Mouse (Mus musculus) CD4-positive, CD25-positive, alpha-beta regulatory T cell, adult 4 months (primary cell): ENCODE measurements around the gene Gm21936. TPM values are rescaled to one million over a fixed set of nuclear protein-coding genes. Genes with fewer than 3 reads are reported as not detected.
"Not testable (repeated sequence)": the region's sequence is repeated elsewhere in the genome, so short reads cannot be mapped to it uniquely, and the experiment has no call there.

Source experiments
- ATAC-seq: one replicate; pipeline ENCODE4 v1.8.0; 2017
- polyA plus RNA-seq, 2 experiments: library from polyadenylated mRNA; unstranded; fragments of 100-300 nt; shearing (Covaris generic); gene quantifications; one replicate each; pipeline ENCODE4 v1.2.1; 2017

Gm21936 gene
- not detected for polyA plus RNA-seq

DNA sequence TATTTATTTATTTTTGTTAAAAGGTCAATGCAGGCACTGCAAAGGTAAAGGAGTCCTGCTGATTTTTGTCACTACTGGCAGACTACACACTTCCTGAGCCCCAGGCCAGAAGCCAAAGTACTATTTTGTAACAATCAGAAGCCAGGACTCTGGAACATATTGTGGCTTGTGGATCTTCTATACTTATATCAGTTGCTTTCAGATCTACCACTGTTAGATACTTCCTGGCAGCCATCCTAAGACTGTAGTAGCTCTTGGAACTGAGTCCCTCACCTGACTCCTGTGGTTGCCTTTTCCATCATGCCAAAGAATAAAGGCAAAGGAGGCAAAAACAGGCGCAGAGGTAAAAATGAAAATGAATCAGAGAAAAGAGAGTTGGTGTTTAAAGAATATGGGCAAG is at the start of gene Gm21936:
Gene Gm21936 (plus strand): TSS at position 301 of the 400 bp plus-strand sequence.
- not testable (repeated sequence) for ATAC-seq

GRCm38 (mm10) chr12:87775655-87776054 is 19.7 kb upstream of the Gm21936 start, which contains the start of gene Gm21319:
TSS of gene Gm21319 (minus strand) at chr12:87775755.
- ATAC-seq: not testable (repeated sequence)

DNA sequence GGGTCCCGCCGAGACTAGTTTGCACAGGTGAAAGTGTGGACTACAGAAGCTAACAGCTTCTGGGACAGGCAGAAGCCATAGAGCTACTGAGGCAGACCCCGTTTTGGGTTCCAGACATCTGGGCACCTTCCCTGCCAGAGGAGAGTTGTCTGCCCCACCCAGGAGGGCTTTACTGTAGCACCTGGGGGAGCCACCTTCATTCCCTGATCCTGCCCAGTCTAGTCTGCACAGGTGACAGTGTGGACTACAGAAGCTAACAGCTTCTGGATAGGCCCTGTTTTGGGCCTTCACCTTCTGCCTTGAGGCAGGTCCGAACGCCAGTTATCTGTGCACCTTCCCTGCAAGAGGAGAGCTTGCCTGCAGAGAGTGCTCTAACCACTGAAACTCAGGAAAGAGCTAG is 2.7 kb downstream of the Gm21936 start:
- ATAC-seq: not testable (repeated sequence)

GRCm38 (mm10) chr12:87816277-87816676 is 21.0 kb downstream of the Gm21936 start, which contains the start of gene BB287469:
TSS of gene BB287469 (plus strand) at chr12:87816577.
- ATAC-seq: not testable (repeated sequence)

GRCm38 (mm10) chr12:87842239-87842638 is 46.9 kb downstream of the Gm21936 start, which contains the start of gene Gm2001:
TSS of gene Gm2001 (minus strand) at chr12:87842339.
- not testable (repeated sequence) for ATAC-seq

Other genes with a start within 250 kb of the Gm21936 start
- not detected for gene Oog1, start 192.8 kb upstream of the Gm21936 start, polyA plus RNA-seq
- gene Gm4027, start 176.6 kb upstream of the Gm21936 start, polyA plus RNA-seq: not detected
- gene Gm16381, start 150.9 kb upstream of the Gm21936 start, polyA plus RNA-seq: not detected
- under 1 TPM in 1 of 2 experiments, not detected in 1; 0.34 TPM for gene Gm21319, start 19.8 kb upstream of the Gm21936 start, polyA plus RNA-seq
- gene BB287469, start 21.1 kb downstream of the Gm21936 start, polyA plus RNA-seq: not detected
- not detected for gene Gm2001, start 46.8 kb downstream of the Gm21936 start, polyA plus RNA-seq
- not detected for gene Gm2016, start 78.6 kb downstream of the Gm21936 start, polyA plus RNA-seq
- not detected for gene Gm2022, start 99.9 kb downstream of the Gm21936 start, polyA plus RNA-seq
- gene Gm2035, start 124.3 kb downstream of the Gm21936 start, polyA plus RNA-seq: not detected
- gene Gm2042, start 158.6 kb downstream of the Gm21936 start, polyA plus RNA-seq: not detected
- not detected for gene Gm2075, start 216.3 kb downstream of the Gm21936 start, polyA plus RNA-seq
- not detected for gene Gm6803, start 223.3 kb downstream of the Gm21936 start, polyA plus RNA-seq
- not detected for gene Gm2056, start 231.5 kb downstream of the Gm21936 start, polyA plus RNA-seq